In genomic region chr19:44582103-44582502, GRCm38 (mm10) we compare ENCODE assay signal across 1 mouse cellular context.
A peak's percentile ranks its signal among the peaks of the same experiment; 100 is the strongest.
TF ChIP-seq lines count a peak whose summit lies in the region.

No protein-coding gene starts in this region.

TF ChIP-seq in CH12.LX, 34 proteins besides CTCF, POLR2A, EP300 and RAD21:
- TF ChIP-seq ZMIZ1 (IDR thresholded peaks at IDR 0.05; ENCODE audit: low read depth, low read length) (no peak), MAX (IDR thresholded peaks at IDR 0.05; ENCODE audit: low read length) (no peak), RCOR1 (conservative IDR thresholded peaks at IDR 0.05; ENCODE audit: low read depth, low read length) (no peak; the same call in 1 of the 2 replicates), BHLHE40 (IDR thresholded peaks at IDR 0.05; ENCODE audit: low read depth, low read length) (no peak), NELFE (IDR thresholded peaks at IDR 0.05; ENCODE audit: low read depth, low read length) (no peak), CHD1 (IDR thresholded peaks at IDR 0.05; ENCODE audit: low read depth, low read length) (no peak), ELF1 (IDR thresholded peaks at IDR 0.05; ENCODE audit: low read depth, low read length) (no peak), ZC3H11A (IDR thresholded peaks at IDR 0.05; ENCODE audit: low read depth, low read length) (no peak), IRF4 (IDR thresholded peaks at IDR 0.05; ENCODE audit: low read depth, low read length) (peak; percentile 80; the same call in 1 of the 2 replicates), GABPA (IDR thresholded peaks at IDR 0.05; ENCODE audit: insufficient replicate concordance, low read depth, low read length) (no peak), MEF2A (IDR thresholded peaks at IDR 0.05; ENCODE audit: borderline replicate concordance, low read depth, low read length) (peak; percentile 59; the same call in 1 of the 2 replicates), JUN (IDR thresholded peaks at IDR 0.05; ENCODE audit: insufficient read depth, low read depth, low read length) (peak; percentile 40; the same call in 1 of the 2 replicates), SMC3 (IDR thresholded peaks at IDR 0.05; ENCODE audit: low read depth, low read length) (no peak), CHD2 (IDR thresholded peaks at IDR 0.05; ENCODE audit: low read length) (no peak), JUND (conservative IDR thresholded peaks at IDR 0.05; ENCODE audit: low read depth, low read length) (0 out of 2 replicates have a peak, but pooled peaks have one; percentile 4), ZKSCAN1 (IDR thresholded peaks at IDR 0.05; ENCODE audit: borderline replicate concordance, low read depth, low read length) (no peak), SIN3A (IDR thresholded peaks at IDR 0.05; ENCODE audit: low read length) (no peak; the same call in 1 of the 2 replicates), KAT2A (IDR thresholded peaks at IDR 0.05; ENCODE audit: insufficient replicate concordance, low read length) (no peak), MYC (IDR thresholded peaks at IDR 0.05; ENCODE audit: low read depth, low read length) (no peak), MXI1 (IDR thresholded peaks at IDR 0.05; ENCODE audit: low read depth, low read length) (no peak; the same call in 1 of the 2 replicates)
